Mouse (Mus musculus): ENCODE data around the gene Grrp1.
"Not testable (repeated sequence)": the region's sequence is repeated elsewhere in the genome, so short reads cannot be mapped to it uniquely, and the experiment has no call there.

Grrp1 gene

GRCm38 (mm10) chr4:134271979-134272378, 18.1 kb upstream of the Grrp1 start:
- in situ Hi-C loops (cut with MboI), result no loop called here

DNA sequence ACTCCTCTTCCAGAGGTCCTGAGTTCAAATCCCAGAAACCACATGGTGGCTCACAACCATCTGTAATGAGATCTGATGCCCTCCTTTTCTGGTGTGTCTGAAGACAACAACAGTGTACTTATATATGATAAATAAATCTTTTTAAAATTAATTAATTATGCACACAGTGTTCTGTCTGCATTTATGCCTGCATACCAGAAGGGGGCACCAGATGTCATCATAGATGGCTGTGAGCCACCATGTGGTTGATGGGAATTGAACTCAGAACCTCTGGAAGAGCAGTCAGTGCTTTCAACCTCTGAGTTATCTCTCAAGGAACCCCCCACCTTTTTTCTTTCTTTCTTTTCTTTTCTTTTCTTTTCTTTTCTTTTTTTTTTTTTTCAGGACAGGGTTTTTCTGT, 15.7 kb upstream of the Grrp1 start:
- in situ Hi-C loops (cut with MboI), result not testable (repeated sequence)

- in situ Hi-C loops (cut with MboI), result no loop called here
Observed at GRCm38 (mm10) chr4:134268102-134268655, 14.3 kb upstream of the Grrp1 start.

GRCm38 (mm10) chr4:134265860-134266585, 12.1 kb upstream of the Grrp1 start:
- in situ Hi-C loops (cut with MboI), result no loop called here

DNA sequence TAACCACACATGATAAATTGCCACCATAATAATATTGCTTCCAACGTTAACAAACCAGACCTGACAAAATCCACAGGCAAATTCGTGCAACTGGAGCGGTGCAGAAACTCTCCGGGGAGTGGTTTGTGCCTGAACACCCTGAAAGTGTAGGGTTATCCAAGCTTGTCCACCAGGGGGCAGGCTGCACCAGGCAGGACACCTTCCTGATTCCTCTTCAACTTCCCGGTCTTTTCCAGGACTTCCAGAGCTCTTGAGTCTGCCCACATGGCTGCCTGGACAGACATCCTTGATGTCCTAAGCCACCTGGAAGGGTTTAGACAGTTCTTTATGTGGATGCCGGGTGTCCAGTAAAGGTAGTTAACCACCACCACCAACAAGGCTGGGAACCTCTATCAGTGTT, 9.3 kb upstream of the Grrp1 start:
- in situ Hi-C loops (cut with MboI), result no loop called here

DNA sequence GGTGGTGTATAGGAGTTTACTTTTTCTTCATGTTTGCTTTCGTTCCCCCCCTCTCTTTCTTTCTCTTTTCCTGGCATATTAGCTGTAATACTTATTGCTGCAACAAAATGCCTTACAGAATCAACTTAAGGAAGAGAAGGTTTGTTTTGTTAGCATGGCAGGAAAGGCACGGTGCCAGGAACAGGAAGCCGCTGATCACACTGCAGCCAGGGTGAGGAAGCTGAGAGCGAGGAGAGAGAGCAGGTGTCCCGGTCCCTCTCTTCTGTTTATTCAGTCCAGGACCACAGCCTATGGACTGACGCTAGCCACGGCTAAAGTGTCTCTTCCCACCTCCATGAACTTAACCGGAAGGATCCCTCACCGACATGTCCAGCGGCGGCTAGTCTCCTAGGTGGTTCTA, 4.4 kb upstream of the Grrp1 start:
- in situ Hi-C loops (cut with MboI), result no loop called here

DNA sequence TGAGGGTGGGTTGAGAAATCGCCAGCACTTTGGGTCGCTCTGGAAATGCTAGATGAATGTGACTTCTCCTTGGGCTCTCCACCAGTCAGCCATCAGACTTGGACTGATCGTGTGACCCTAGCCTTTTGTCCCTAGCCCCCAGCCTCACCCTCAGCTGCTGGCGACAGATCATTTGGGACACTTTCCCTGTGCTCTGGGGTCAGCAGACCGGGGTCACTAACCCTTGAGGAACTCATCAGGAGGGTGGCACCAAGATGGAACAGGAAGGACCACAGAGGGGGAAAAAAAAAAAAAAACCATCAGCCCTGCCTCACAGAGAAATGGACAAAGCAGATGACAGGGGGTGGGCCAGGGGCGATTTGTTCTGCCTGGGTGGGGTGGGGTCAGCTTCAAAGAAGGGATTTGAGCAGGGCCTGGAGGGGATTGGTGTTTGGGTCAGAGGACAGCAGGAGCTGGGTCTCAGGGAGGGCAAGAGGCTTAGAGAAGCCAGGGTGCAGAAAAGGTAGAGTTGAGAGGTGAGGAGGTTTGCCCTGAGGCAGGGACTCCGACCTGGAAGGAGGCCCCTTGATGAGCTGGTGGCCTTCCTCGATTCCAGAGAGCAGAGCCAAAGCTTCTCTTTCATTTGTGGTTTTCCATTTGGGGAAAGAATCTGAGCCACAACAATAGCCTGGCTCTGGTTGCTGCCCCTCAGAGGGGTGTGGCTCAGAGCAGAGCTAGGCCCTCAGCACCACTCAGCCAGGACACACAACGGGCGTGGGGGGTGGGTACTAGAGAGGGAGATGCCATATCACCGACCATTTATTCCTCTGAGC, 3.5 kb upstream of the Grrp1 start:
- in situ Hi-C loops (cut with MboI), result no loop called here

DNA sequence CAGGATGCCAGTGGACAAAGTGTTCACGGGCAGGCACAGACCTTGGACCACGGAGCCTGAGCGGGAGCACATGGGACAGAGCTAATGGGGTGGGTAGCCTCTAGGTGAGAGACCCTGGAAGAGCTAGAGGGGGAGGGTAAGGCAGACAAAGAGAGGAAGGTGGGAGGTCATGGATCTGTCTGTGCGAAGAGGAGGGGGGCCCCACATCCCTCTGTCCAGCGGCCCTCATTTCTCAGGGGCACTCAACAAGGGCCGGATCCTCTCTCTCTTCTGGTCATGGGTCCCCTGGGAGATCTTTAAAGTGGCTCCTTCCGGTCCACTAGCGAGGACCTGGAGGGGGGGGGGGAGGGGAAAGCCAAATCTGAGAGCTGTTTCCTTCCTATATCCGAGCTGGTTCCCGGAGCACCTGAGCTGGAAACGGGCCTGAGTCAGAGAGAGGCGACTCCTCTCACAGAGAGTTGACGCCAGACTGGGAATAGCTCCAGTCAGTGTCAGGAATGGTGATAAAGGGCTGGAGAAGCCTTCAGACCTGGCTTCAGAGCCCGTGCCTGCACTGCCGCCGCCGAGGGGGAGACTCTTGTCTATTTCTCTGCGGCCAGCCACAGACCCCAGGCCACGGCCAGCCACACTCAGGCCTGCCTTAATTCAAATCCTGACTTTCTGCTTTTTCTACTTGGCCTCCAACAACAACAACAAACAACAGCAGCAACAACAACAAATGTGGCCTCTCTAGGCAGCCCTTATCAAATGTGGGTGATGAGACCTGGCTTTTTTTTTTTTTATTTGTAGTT, 2.7 kb upstream of the Grrp1 start:
- in situ Hi-C loops (cut with MboI), result no loop called here

DNA sequence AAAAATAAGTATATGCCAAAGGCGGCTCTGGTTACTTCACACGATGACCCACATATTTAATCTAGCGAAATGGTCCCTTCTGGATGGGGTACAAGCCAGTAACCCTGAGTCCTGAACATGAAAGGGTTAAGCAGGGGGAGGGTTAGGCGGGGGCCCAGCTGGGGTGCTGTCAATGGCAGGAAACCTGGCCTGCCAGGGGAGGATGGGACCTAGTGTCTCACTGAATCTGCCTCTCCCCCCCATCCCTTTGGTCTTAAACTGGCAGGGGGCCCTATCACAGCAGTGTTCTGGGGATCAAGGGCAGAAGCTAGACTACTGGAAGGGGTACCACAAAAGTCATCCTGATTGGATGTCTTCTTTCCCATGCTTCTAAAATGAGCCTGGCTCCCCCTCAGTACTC, 1.9 kb upstream of the Grrp1 start:
- in situ Hi-C loops (cut with MboI), result no loop called here

GRCm38 (mm10) chr4:134254835-134255234, 929 bp upstream of the Grrp1 start:
- in situ Hi-C loops (cut with MboI), result no loop called here

DNA sequence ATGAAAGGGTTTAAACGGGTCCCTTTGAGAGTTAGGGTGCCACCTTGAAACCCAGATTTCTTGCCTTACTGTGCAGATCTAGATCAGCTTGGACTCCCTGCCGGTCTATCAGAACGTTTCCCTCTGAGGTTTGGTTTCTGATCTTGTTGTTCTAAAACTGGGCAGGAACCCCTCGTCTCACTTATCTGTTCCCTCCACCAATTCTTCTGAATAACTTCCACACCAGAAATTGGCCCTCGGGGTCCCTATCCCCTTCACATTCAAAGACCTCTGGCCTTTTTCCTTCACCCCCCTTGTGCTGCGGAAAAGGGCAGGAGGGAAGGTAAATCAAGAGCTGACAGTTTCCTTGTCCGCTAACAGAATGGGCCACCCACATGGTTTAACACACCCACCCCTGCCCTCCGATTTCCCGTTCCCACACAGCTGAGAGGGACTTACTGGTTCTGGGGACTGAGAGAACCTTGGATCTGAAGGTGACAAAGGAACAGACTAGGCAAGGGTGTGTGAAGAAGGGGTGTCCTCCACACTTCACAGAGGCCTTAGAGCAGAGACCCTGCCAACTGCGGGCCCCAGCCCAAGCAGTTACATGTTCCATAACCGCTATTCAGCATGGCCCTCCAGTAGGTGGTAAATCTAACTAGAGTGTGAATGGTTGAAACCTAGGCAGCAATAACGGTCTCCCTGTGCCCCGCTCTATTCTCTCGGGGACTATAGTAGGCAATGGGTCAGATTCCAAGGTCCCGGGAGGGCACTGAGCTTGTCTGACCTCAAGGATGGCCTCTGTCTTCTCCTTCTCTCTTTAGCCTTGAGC, 790 bp downstream of the Grrp1 start:
- in situ Hi-C loops (cut with MboI), result no loop called here

- in situ Hi-C loops (cut with MboI), result no loop called here
Observed at GRCm38 (mm10) chr4:134252131-134252910, 1.6 kb downstream of the Grrp1 start.

GRCm38 (mm10) chr4:134251241-134252130, 2.4 kb downstream of the Grrp1 start:
- in situ Hi-C loops (cut with MboI), result no loop called here

- in situ Hi-C loops (cut with MboI), result no loop called here
Observed at GRCm38 (mm10) chr4:134250930-134251240, 3.0 kb downstream of the Grrp1 start.

DNA sequence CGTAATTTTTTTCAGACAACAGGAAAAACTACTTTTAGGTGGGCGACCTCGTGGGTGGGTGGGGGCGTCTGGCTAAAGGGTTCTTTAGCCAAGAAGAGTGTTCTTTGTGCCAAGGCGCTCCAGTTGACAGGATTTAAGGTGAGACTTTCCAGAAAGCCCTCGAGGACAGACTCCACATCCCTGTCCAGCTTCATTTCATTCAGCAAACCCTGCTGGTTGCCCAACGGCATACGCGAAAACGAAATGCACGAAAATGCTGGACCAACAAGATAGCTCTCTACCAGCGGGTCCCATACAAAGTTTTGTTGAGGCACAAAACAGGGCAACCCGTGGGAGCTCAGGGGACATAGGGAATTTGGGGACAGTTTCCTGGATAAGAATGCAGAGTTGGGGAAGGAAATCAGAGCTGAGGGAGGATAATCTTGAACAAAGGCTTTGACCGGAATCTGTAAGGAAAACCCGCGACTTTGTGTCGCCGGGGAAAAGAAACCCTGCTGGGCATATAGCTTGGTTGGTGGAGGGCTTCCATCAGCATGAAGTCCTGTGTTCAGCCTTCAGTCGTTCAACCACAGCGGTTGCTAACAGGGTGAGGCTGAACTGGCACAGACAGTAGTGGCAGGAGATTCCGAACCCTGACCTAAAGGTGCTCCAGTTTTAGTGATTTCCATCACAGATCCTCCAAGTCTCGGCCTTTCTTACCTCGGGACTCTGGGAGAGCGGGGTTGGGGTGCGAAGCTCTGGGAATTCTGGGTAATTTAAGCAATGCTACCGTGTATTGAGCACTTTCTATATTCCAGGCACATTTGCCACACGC, 3.6 kb downstream of the Grrp1 start:
- in situ Hi-C loops (cut with MboI), result no loop called here

DNA sequence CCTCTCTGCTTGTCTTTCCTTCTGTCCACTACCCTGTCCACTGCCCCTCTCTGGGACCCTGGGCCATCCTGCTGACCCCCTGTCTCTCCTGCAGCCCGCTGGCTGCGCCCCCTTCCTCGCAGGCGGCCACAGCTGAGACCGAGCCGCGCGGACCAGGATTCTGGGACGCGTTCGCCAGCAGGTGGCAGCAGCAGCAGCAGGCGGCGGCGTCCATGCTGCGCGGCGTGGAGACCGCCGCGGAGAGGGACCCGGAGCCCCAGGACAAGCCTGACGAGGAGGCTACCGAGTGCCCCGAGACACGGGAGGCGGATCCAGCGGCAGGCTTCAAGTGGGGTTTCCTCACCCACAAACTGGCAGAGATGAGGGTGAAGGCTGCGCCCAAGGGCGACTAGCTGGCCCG, 4.3 kb downstream of the Grrp1 start:
- in situ Hi-C loops (cut with MboI), result no loop called here

- in situ Hi-C loops (cut with MboI), result no loop called here
Observed at GRCm38 (mm10) chr4:134246719-134247258, 7.1 kb downstream of the Grrp1 start, which contains the start of gene Gm30191. Gm30191 (plus strand) TSS chr4:134246935.

DNA sequence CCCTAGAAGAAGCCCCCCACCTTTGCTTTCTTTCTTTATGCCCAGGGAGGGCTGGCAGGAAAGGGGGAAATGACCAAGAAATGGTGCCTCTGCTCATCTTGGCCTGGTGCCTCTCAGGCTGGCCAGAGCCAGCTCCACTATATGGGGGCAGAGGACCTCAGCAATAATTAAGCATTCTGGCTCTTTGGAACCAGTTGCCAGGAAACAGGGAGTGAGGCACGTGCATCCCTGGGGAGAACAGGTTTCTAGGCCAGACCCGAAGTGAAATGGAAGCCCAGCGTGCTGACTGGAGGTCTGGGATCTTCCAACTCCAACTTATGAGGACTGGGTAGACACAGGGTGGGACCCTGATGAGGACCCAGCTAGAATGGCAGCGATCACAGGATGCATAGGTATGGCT, 7.7 kb downstream of the Grrp1 start:
- in situ Hi-C loops (cut with MboI), result no loop called here
